Mouse (Mus musculus) Muller cell, postnatal 12 days (primary cell): ENCODE results near the gene Msgn1.

Source experiments
- DNase-seq: peaks from one replicate; pipeline ENCODE4 v3.0.0-alpha.2; 2015; ENCODE audit errors: inconsistent ontology term

Gene Msgn1

GRCm38 (mm10) chr12:11198551-11198950 is 10.2 kb downstream of the Msgn1 start:
- DNase-seq, result no peak

DNA sequence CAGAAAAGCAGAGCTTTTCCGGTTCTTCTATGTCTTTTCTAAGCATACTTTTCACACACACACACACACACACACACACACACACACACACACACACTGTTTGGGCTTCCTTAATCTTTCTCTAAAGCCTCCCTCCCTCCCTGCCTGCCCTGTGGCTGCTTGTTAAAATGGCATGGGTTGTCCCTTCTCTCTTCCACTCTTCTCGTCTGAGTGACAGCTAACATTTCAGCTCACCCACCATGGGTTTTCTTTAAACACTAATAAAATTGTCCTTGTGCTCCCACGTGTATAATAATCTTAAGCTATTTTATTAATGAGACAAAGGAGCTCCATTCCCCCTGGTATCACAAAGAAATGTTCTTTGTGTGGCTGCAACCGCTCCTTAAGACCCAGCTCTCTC is 10.7 kb downstream of the Msgn1 start:
- peak; percentile 62 for DNase-seq

- DNase-seq, result no peak
Observed at GRCm38 (mm10) chr12:11196830-11197229, 11.9 kb downstream of the Msgn1 start.

DNA sequence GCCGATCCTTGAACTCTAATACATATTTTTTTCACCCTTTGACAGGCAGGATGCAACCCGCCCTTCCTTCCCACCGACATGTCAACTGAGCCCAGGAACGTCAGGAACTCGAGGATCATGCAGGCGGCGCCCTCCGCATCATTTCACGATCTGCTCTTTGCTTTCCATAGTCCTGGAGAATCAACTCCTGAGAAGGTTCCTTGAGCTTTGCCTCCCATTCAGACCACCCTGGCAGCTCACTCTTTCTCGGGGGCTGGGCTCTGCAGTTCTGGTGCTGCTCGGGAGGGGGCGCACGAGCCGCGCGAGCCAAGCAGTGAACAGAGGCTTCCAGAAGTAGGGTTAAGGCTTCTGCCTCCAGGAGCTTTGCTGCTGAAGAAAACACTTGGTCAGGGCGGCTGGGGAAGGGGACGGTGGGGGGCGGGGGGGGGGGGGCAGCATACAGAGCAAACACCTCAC is 12.6 kb downstream of the Msgn1 start:
- peak; percentile 67 for DNase-seq

DNA sequence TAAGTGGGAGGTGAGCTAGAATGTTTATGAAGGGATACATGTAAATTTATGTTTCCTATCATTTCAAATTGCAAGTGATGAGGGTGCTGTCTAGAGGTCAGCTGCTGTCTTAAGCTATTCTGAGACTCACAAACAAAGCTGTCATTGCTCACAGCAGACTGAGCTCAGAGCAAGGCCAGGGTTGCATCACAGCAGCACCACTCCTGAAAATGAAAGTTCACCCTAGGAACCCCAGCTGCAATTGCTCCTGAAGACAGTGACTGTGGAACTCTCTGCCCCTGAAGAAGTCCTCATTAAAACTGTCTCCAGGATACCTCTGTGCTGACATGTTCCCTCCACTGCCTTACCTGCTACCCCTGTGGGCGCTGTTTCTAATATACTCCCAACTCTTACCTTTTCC is 13.7 kb downstream of the Msgn1 start:
- DNase-seq, result no peak

DNA sequence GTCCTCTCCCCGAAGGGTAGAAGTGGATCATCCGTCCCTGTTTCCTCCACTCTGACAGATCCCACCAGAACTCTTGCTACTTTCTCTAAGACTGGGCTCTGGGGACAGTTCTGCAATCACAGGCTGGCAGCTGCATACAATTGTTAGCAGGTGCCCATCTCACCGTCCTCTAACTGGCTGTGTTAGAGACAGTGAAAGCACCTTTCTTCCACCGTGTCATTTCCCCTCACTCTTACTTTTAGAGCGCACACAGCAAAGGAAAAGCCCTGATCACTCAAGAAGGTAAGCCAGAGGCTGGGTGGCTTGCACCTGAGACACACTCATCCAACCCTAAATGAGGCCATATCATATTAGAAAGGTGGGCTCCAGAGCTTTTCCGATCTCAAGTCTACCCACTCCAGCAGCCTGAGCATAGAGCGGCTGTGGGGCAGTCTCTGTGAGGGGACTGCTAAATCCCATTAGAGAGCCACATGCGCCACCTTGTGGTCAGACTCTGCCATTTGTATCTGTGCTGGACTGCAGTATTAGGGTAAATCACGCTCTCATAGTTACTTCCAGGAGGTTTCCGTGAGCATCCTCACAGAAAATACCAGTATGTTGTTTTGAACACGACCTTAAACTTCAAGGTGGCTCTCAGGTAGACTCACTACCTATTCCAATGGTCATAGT is 30.2 kb downstream of the Msgn1 start:
- peak; percentile 68 for DNase-seq

- no peak for DNase-seq
Observed at GRCm38 (mm10) chr12:11177408-11178394, 31.1 kb downstream of the Msgn1 start.

GRCm38 (mm10) chr12:11158670-11159069 is 50.1 kb downstream of the Msgn1 start:
- no peak for DNase-seq
